Mouse (Mus musculus) spleen, adult 2 months (tissue): ENCODE measurements around the gene Shoc2.

Source experiments
- CTCF ChIP-seq: fragments of 200-500 bp; IDR thresholded peaks from 2 replicates; pipeline ENCODE4 v1.5.1; 2011; ENCODE audit warnings: mild to moderate bottlenecking, inconsistent platforms; ENCODE audit not compliant: insufficient read depth, insufficient read length, insufficient replicate concordance; ENCODE audit errors: extremely low read depth
- POLR2A ChIP-seq: fragments of 200-500 bp; IDR thresholded peaks from 2 replicates; pipeline ENCODE4 v1.6.1; 2011; ENCODE audit warnings: low read depth, low read length, inconsistent platforms

DNA sequence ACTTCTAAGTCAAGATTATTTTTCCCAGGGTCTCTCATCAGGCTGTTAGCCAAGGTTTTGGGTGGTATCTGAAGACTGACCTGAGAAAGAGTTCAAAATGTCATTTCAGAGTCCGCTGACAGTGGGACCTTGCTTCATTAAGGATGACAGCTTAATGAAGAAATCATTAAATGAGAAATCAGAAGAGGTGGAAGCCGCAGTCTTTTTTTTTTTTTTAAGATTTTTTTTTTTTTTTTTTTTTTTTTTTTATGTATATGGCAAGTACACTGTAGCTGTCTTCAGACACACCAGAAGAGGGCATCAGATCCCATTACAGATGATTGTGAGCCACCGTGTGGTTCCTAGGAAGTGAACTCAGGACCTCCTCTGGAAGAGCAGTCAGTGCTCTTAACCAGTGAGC lies 49.8 kb downstream of the Shoc2 start:
- TF ChIP-seq POLR2A (no peak), CTCF (no peak)
